Mouse (Mus musculus): ENCODE measurements around the gene Mrln.
A peak's percentile ranks its signal among the peaks of the same experiment; 100 is the strongest.
"Not testable (repeated sequence)": the region's sequence is repeated elsewhere in the genome, so short reads cannot be mapped to it uniquely, and the experiment has no call there.

The Mrln gene

DNA sequence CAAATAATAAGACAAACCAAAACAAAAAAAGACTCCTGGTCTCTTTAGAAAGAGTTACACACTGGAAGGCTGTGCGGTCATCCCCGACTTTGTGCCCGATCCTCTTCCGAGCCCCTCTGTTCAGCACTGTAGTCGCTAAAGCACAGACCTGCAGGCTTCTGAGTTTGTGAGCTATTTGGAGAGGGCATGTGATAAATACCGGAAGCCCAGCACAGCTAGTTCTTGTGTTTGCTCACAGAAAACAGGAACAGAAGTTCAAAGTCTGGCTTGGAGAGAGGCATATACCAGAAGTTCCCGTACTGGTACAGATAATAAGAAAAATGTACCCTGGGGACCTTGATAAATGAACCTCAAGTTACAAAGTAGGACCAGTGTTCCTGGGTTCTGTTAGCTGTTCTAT is 9.2 kb upstream of the Mrln start:
- no peak for DNase-seq (ENCODE audit: low read depth, low spot score)

DNA sequence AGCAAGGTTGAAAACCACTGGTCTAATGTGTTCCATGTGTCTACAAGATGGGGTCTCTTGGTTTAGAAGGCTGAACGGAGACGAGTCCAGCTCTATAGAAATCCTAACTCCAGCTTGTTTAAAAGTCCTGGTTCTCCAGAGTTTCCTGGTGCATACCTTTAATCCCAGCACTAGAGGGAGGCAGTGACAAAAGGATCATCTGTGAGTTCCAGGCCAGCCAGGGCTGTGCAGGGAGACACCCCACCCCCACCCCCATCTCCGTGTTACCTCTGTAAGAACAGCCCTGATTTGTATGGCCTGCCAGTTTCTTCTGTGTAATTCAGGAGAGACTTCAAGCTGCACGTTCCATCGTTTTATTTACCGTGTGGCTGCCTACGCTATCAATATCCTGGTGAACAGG is 8.7 kb upstream of the Mrln start:
- DNase-seq (ENCODE audit: low read depth, low spot score), result peak; percentile 83

DNA sequence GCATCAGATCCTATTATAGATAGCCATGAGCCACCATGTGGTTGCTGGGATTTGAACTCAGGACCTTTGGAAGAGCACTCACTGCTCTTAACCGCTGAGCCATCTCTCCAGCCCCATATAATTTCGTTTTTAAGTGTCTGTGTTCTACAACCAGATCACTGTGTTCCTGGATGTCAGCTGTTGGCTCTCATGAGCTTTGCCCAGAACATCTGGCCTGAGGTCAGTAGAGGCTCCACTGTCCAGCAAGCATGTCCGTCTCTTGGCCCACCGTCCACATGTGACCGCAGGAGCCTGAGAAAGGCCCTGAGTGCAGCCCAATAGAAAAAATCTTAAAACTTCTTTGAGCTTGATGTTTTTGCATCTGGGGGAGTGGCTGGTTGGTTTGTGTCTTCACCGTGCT is 7.8 kb upstream of the Mrln start:
- DNase-seq (ENCODE audit: low read depth, low spot score), result no peak

DNA sequence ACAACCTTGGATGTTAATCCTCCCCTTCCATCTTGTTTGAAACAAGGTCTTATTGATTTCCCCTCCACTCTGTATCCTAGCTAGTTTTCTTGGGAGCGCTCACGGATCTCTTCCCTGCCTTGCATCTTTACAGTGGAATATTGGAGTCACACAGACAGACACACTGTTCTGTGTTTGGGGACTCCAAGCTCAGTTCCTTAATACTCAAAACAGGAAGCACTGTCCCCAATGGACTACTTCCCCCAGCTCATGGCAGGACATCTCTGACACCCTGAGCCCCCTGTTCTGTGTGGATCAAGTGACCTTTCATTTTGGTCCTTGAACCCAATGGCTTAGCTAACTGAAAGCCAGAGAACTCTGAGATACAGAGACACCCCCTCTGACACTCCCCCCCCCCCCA is 6.9 kb upstream of the Mrln start:
- no peak for DNase-seq (ENCODE audit: low read depth, low spot score)

DNA sequence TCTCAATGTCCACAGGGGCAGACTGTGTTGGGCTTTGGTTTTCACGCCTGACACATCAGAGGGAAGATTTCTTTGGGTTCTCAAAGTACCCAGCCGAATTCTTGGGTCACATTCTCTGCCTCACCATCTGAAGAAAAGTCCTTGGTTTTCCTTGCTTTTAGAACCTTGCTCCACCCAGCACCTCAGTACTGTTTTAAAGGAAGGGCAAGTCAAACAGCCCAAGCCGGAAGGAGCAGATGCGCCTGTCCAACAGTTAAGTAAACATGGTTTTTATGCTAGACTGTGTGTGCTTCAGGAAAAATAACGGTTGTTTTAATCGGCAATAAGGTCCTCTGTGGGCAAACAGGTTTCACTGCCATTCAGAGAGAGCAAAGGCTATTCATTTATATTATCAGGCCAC is 6.5 kb upstream of the Mrln start:
- no peak for DNase-seq (ENCODE audit: low read depth, low spot score)

DNA sequence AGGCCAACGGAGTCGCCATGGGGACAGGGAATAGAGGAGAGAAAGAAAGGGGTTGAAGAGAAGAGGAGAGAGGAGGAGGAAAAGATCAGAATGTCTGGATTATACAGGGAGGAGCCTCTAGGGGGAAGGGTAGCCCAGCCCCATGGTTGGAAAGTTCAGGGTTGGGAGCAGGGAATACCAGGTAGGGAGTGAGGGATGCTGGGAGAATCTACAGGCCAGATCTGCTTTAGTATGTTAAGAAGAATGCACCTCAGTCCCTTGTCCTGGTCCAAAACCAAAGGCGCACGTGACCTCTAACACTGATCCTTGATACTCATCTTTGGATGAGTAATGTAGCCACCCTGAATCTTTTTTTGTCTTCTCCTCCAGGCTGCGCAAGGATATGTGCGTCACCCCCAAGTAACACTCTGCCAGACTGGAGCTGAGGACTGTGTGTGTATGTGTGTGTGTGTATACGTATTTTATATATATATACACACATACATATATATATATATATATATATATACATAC is 5.5 kb upstream of the Mrln start:
- DNase-seq (ENCODE audit: low read depth, low spot score), result no peak

DNA sequence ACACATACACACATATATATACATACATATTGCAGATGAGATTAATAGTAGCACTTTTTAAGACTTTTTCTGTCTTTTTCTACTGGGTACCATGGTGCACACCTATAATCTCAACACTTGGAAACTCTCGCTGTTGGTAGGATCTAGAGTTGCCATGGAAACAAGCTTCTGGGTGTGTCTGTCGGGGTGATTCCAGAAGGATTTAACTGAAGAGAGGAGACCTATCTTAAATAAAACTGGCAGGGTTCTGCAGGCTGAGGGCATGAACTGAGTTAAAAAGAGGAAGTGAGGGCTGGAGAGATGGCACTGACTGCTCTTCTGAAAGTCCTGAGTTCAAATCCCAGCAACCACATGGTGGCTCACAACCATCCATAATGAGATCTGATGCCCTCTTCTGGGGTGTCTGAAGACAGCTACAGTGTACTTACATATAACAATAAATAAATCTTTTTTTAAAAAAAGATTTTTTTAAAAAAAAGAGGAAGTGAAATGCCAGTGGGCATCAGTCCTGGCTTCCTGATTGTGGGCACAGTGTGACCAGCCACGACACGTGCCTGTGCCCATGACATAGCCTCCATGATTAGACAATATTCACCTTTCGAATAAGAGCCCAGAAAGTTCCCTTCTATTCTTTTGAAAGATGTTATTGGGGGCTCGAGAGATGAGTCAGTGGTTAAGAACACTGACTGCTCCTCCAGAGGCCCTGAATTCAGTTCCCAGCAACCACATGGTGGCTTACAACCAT is 4.8 kb upstream of the Mrln start:
- no peak for DNase-seq (ENCODE audit: low read depth, low spot score)

DNA sequence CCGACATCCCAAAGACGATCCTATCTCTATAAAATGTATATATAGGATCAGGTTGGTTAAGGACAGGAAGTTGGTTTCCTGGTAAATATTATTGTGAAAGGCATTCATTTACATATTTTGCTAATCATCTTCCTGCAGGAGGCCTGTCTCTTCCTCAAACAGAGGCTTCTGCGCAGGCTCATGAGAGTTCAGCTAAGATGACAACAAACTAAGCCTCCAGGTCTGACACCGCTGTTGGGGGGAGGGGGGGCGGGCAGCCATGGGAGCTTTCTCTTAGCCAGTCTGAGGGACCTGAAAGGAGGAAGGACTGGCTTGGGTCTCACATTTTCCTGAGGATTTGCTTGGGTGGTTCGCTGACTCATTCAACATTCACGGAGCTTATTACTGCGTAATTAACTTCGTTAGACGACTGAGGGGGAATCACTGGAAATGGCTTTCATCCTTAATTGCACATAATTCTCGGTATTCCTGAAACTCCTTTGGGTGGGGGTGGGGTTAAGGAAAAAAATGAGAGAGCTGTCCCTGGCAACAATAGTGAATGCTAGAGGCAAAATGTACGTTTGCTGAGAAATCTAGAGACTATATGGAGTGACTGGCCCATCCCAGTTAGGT is 3.5 kb upstream of the Mrln start:
- DNase-seq (ENCODE audit: low read depth, low spot score), result no peak

DNA sequence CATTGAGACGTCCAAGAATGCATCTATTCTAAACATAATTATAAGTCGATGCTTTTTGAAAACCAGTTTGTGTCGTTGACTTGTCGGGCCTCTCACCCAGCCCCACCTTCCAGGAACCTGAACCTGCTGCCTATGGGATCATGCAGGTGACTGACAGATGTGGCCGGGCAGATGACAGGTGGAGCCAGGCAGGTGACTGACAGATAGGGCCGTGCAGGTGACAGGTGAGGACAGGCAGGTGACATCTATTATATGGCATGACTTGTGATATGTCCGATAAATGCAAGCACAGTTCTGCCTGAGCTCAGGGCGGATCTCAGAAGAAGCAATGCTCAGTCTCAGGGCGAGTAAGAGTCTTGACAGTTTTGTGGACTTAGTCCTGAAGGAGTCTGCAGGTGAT is 6.8 kb downstream of the Mrln start:
- no peak for DNase-seq (ENCODE audit: low read depth, low spot score)

DNA sequence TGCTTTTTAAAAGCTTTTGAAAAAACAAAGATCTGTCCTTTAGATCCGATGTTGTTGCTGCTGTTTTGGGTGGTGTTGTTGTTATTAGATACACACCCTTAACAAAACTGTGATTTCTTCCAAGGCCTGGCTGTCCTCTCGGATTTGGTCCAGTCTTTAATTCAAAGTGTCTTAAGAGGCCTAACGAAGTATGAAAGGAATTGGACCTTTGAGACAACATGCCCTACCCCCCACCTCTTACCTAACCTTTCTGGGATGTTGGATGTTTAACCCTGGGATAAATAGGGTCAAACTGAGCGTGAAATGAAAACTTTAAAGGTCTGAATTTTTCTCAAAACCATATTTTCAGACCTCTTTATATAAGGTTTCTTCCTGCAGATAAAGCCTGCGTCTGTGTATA is 16.5 kb downstream of the Mrln start:
- DNase-seq (ENCODE audit: low read depth, low spot score), result no peak

DNA sequence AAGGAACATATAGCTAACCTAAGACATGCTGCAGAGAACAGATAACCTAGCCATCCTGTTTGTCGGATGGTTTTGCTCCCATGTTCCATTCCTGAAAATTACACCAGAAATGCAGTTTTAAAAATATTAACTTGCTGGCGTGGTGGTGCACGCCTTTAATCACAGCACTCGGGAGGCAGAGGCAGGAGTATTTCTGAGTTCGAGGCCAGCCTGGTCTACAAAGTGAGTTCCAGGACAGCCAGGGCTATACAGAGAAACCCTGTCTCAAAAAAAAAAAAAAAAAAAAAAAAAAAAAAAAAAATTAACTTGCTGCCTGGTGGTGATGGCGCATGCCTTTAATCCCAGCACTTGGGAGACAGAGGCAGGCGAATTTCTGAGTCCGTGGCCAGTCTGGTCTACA is 17.8 kb downstream of the Mrln start:
- DNase-seq (ENCODE audit: low read depth, low spot score), result not testable (repeated sequence)

DNA sequence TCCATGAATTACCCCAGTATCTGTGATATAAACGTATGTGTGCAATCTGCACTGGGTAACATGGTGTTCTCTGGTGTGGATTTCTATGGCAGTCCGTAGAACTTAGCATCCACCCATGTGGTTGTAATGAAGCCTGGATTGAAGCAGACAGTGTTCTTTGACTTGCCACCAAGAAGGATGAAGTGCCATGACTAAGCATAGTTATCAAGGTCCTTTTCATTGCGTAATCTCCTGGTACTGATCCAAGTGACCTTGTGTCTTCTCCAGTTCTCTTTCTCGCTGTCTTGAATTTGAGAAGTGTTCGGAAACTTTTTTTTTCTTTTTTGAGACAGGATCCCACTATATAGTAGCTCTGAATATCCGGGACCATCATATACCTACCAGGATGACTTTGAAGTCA is 20.1 kb downstream of the Mrln start:
- no peak for DNase-seq (ENCODE audit: low read depth, low spot score)

DNA sequence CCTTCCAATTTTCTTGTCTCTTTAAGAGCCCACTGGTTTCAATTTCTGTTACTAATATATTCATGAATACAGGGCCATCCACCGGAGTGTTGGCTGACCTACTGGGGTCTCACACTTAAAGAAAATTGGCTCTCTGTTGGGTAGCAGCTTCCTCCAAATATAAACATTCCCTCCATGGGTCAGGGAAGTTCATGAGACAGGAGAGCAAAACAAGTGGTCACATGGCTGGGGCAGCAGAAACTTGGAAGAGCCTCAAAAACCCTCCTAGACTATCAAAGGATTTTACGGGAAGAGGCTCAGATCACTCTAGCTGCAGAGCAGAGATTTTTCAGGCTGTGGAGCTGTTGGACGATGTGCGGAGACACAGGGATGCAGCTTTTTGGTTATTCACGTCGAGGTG is 21.3 kb downstream of the Mrln start:
- DNase-seq (ENCODE audit: low read depth, low spot score), result no peak

DNA sequence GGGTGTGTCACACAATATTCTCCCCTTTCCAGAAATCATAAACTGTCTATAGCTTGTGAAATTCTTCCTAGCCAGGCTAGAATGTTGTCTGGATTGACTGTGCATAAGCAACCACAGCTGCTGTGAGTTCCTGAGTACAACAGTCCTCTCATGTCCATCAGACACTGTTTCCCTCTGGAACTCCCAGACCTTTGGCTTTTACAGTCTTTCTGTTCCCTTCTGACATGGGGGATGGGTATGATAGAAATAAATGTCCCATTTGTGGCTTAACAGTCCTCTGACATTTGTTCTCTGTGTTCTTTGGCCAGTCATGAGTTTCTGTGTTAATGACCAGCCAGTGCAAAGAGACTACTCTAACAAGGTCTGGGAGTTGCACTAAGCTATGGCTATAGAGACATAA is 22.1 kb downstream of the Mrln start:
- DNase-seq (ENCODE audit: low read depth, low spot score), result no peak

DNA sequence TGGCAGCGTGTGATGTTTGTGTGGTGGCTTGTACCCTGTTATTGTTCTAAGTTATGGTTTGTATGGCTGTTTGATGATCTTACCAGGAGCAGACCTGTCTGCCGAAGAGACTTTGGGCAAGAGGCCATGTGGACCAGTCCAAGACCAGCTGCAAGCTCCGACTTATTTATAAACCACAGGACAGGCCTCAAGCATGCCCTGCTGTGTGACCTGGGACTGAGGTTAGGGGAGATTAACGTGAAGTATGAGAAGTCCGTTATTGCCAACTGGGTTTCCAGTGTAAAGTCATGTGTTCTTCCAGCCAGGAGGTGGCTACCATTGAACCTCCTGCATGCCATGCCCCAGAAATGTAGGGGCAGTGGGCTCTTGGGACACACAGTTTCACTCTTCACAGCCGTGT is 25.9 kb downstream of the Mrln start:
- no peak for DNase-seq (ENCODE audit: low read depth, low spot score)

DNA sequence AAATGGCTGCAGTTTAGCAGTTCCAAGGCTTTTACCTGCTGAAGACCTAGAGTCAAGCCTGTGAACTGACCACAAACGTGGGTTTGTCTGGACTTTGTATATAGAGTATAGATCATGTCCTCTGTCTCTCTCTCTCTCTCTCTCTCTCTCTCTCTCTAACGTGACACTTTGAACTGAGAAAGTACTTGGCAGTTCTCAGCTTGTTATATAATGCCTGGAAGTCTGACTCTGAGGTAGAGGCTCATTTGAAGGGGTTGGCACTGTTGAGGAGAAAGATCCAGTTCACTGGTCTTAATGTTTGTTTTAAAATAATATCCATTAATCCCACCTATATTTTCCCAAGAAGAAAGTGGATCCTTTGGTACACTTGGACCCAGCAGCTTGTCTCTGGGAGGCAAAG is 33.5 kb downstream of the Mrln start:
- no peak for DNase-seq (ENCODE audit: low read depth, low spot score)

DNA sequence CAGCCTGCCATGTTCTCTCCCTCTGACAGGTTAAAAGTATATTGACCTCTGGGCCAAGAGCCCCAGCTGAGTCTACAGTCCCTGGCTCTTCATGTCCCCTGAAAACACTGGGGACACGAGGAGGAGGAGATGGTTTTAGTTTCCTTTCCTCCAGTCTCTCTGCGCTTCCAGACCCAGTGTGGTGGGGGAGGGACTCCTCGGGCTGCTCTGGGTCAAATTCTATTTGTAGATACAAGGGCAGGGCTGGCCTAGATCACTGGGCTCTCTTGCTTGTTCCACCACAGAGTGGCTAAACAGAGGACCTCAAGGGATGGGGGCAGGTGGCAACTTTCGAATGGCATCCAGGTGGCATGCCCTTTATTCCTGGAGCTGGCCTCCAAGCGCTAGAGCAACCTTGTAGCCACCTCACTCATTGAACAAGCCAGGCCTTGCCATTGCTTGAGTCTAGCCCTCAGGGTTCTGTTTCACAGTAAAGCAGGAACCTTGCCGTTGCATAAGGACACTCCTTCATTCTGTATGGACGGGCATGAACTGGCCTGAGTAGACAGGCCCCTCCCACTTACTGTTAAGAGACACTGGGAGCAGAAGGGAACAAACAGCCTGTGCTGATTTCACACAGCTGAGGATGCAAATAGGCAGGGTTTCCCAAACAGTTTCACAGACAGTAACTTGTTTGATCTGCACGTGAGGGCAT is 38.4 kb downstream of the Mrln start:
- DNase-seq (ENCODE audit: low read depth, low spot score), result peak; percentile 65

DNA sequence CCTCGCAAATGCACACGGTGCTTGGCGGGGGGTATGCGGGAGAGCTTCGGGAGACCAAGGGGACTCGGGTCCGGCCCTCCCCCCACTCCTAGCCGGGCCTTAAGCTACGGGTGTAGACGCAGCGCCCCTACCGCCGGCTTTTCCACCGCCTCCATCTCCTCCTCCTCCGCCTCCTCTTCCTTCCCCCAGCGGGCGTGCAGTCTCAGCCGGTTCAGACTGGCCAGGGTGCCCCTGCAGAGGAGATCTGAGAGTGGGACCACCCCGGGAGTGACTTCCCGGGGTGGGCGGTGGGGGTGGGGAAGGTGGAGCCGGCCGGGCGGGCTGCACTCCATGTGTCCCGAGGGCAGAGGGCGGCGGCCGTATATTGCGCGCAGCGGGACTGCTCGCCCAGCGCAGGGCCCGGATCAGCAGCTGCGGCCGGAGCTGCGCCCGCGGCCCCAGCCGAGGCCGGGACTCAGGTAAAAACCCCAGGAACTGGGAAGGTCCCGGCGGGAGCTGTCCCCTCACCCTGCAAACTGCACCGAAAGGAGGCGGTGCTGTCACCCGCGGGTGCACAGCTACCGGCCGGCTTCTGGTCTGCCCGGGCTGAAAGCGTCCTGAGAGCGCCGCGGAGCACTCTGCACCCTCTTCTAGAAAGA is 40.6 kb downstream of the Mrln start, which contains the start of gene Slc16a9:
Gene Slc16a9, plus strand, starts transcription at position 180 of the 638 bp plus-strand sequence.
- DNase-seq (ENCODE audit: low read depth, low spot score), result peak; percentile 88

DNA sequence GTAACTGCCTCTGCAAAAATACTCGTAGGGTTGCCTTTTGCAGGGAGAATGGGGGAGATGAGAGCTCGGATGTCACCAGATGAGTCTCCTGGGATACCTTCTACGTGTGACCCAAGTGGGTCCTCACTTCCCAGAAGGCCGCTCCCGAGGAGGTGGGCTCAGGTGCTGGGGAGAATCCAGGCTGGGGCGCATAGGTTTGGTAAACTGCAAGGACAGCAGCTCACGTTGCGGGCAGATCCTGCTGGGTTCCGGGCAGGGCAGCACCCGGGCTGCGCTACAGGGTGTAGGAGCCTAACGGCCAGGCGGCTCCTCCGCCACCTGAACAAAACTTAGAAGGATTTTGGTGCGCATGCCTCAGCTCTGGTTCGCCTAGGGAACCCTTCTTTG is 41.1 kb downstream of the Mrln start:
- peak; percentile 33 for DNase-seq (ENCODE audit: low read depth, low spot score)

DNA sequence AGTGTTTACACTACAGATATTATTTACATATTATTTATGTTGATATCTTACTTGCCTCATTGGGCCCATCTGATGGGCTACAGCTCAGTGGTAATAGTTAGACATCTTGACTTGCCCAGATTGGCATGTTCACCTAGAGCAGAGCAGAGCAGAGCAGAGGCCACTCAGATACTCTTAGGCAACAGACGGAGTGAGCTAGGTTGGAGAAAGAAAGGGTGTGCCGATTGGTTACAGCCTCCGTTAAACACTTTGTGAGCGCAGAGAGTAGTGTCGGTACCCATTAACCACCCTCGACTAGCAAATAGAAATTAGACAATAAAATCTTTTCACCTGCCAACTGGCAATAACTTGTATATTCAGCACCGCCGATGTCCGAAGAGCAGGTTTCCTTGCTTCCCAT is 41.6 kb downstream of the Mrln start:
- no peak for DNase-seq (ENCODE audit: low read depth, low spot score)

DNA sequence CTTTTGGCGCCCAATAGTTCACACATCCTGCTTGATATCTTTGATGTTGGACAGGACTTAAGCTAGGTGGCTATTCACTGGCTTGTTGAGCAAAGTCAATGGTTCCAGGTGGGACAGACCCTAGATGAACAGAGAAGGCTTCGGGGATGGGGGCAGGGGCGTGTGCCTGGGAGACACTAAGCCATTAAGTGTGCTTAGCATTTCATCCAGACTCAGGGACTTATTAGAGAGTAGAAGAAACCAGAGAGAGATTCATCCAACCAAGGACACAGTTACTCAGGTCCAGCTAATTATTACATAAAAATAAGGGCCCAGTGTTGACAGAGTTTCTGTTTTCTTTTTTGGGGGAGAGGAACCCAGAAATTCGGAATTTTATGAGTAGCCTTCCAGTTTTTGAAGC is 45.9 kb downstream of the Mrln start:
- DNase-seq (ENCODE audit: low read depth, low spot score), result no peak

DNA sequence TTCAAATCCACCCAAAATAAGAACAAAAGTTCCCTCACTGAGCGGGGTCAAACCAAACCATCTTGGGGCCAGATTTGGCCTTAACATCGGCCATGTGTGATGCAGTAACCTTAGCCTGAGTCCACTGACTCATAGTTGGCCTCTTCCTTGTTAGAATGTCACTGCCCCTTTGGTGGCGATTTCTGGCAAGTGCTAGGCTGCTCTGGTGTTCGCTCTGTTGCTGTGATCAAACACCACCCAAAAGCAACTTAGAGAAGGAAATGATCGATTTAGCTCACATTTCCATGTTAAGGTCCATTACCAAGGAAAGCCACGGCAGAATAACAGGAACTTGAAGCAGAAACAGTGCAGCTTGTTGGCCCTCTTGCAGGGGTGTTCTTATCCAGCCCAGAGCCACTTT is 46.3 kb downstream of the Mrln start:
- no peak for DNase-seq (ENCODE audit: low read depth, low spot score)

Data from ES-CJ7 (cell line).